Mouse (Mus musculus): Measurements from ENCODE around the gene Thsd4.
A peak's percentile ranks its signal among the peaks of the same experiment; 100 is the strongest.

The Thsd4 gene

DNA sequence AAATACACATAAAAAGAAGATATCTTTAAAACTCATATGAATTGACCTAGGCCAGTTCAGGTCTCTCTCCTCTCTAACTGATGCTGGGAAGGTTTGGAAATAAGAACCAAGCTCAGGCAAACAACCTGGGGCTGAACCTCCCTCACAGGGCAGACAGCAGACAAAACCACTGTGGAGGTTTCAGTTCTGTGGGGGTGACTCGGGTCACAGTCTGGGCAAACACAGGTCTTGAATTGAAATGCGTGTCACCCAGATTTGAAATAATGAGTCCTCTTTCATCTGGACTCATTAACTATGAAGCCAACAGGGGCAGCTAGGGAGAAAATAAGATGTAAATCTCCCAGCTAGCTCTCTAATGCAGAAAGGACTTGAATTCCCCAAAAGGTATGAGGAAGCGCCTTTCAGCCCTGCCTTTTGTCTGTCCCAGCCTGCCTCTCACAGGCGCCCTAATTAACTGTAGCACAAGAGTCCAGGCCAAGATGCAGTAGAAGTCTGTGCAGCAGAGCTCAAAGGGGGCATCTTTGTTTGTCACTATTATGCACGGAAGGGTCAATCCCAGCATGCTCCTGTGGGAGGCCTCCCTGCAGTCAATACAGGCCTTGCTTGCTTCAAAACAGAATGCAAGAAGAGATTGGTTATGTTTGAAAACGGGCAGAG lies 297.7 kb downstream of the Thsd4 start:
- no peak for DNase-seq (ENCODE audit: low read depth, low spot score)

DNA sequence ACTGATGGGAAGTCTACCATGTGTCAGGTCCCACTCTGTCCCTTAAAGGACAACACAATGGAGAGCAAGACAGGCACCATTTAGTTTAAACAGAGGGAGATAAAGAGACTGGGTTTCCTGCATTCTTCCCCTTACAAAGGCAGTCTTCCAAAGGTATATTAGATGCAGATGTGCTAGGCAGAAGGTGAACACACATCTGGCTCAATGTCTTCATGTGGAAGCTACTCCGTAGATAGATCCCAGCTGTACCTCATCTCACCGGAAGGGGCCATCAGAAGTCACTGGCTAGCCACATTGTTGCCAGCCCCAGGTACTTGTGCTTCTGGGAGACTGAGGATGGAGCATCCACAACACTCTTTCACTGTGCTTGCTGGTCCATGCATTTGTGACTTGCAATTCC lies 301.4 kb downstream of the Thsd4 start:
- DNase-seq (ENCODE audit: low read depth, low spot score): no peak

DNA sequence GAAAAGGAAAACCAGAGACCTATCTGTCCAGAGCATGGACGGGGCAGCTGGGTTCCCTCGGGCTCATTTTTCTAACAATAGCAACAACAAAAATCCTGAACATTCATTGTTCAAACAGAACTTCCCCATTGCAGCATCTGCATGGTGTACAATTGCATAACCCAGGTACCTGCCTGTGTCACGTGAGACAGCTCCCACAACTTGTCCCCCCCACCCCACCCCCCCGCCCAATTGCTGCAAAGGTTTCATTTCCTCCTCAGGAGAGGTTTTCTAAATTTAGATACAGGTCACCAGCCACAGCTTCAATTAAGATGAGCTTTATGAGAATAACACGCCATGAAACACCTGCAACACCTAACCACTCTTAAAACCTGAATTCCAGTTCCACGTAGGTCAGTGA lies 303.4 kb downstream of the Thsd4 start:
- DNase-seq (ENCODE audit: low read depth, low spot score): no peak

DNA sequence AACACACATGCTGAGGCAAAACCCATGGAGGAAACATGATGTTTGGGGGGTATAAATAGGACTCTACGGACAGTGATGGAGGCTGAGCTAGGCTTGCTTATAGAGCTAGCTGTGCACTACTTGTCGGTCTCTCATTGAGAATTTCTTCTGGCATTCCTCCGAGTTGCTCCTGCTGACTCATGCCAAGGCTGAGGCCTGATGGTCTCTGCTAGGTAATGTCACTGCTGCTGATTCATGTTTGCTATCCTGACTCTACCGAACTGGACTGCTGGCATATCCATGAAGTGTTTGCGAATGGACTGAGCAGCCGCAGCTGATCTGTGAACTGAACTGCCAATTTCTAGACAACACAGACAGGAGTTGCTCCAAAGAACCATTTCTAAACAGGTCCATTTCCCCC lies 305.8 kb downstream of the Thsd4 start:
- DNase-seq (ENCODE audit: low read depth, low spot score): no peak

DNA sequence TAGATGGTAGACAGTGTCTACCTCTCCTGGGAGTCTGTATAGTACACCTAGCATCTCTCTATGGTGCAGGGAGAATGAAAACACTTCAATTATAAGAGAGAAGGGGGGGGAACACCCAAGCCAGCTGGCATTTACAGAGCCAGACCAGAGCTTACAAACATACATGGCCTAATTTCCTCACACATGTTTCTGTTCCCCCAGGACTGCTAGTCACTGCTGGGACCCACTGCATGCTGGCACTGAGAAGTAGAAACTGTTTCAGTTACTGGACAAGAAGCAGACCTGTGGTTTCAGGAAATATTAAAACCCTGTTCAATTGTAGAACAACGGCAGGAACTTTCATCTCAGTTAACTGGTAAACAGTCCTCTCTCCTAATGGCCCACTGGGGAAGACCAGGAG lies 308.7 kb downstream of the Thsd4 start:
- no peak for DNase-seq (ENCODE audit: low read depth, low spot score)

DNA sequence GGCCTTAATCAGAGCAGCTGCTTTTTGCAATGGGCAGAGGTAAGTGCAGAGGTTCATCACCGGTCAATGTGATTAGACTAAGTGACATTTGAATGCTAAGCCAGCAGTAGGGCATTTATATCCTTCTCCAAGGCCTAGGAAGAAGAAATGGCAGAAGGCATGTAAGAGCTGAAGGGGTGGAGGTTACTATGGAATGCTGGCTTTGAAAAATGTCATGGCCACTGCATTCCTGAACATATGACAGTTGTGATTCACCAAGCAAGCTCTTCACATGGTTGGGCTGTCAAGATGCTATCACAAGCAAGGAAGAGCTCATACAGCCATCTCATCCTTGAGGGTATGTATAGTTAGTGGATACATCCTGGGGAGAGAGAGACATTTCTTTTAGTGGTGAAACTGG lies 313.0 kb downstream of the Thsd4 start:
- no peak for DNase-seq (ENCODE audit: low read depth, low spot score)

DNA sequence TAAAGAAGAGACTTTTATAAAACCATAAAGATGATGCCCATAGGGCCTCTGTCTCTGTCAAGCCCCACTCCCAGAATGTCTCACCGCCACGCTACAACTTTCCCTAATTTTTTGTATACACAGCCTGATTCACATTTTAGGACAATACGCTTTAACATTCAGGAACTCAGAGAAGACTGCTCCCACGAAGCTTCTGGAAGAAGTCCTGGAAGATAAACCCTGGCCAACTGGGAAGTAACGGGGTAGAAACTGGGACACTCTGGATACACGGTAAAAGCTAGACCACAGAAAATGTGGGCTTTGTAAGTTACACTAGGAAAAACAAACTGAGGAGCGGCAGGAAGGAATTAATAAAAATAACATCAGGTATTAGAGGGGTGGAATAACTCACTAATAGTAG lies 318.7 kb downstream of the Thsd4 start:
- DNase-seq (ENCODE audit: low read depth, low spot score): no peak

DNA sequence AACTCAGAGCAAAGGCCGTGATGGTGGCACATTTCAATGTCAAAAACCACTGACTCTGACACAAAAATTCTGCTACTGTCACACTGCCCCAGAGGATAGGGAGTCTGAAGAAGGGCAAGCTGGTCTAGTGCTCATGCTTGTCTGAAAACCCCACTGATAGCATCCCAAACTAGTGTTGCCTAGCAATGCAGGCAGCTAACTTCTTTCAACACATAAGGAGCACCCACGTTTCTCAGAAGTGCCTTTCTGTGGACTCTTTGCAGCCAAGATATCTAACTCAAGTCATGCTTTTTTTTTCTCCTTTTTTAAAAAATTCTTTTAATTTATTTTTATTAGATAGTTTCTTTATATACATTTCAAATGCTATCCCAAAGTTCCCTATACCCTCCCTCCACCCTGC lies 321.4 kb downstream of the Thsd4 start:
- DNase-seq (ENCODE audit: low read depth, low spot score): peak; percentile 45

DNA sequence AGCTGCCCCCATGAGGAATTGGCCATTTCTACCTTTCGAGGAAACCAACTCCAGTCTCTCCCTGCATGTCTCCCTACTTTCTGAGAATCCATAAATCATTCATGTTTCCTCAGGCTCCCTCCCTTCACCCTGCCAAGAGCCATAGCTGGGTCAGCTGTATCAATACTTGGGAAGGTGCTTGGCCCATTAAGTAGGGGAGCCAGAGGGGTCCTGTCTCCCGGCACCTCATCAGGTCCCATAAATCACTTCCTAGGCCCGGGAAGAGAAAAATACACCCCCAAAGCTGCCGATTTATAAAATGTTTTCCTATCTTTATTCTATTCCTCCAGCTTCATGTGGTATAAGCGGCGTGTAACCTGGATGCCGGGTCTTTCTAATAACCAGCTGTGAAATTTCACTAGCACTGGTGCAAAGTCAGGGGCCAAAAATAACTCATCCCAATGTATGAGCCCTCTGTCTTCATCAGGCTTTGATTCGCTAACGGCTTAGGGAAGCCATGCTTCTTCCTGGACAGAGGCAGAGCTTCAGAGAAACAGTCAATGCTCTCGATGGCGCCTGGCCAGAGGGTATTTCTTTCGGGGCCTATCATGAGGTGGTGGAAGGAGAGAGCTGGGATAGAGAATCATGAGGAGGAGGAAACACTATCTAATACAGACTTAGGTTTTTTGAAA lies 323.2 kb downstream of the Thsd4 start:
- DNase-seq (ENCODE audit: low read depth, low spot score): no peak

DNA sequence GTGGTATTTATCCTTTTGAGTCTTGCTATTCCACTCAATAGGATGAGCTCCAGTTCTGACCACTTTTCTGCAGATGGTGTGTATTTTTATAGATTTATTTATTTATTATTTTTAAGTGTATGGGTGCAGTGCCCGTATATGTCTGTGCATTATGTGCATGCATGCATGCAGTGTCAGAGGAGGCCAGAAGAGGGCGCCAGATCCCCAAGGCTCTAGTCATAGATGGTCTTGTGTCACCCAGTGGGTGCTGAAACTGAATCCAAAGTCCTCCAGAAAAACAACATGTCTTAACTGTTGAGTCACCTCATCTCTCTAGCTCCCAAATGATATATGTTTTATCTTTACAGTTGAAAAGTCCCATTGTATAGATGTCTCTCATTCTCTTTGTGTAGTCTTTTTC lies 326.3 kb downstream of the Thsd4 start:
- DNase-seq (ENCODE audit: low read depth, low spot score): no peak

DNA sequence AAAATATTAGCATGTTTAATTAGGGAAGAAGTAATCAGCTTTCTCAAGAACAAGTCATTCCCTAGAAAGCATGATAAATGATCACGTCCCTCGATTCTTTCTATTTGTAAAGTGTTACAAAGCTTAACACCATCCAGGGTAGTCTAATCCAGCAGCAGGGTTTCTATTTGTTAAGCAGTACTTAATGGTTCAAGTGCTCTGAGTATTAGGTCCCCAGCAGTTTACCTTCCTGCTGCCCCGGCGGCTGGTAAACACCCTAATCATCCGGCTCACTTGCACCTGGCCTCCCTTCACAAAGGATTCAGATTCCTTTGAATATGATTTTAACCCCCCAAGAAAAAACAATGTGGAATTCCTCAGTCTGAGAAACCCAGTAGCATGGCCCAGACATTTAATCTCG lies 326.9 kb downstream of the Thsd4 start:
- DNase-seq (ENCODE audit: low read depth, low spot score): no peak

DNA sequence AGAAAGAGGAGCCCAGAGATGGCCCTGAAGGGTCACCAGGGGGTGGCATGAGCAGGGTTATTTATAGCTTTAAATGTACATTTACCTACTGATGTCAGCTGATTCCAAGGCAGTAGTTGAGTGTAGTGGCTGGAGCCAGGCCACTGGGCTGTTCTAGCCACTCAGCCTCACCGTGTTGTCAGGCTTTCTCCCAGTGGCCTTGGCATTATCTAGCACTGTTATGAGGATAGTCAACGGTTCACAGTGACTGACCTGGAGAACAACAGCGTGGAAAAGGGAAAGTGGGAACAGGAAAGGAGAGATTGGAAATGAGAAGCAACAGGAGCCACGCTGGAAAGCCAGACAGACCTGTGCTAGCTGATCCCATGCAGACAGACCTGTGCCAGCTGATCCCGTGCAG lies 329.5 kb downstream of the Thsd4 start:
- DNase-seq (ENCODE audit: low read depth, low spot score): no peak

DNA sequence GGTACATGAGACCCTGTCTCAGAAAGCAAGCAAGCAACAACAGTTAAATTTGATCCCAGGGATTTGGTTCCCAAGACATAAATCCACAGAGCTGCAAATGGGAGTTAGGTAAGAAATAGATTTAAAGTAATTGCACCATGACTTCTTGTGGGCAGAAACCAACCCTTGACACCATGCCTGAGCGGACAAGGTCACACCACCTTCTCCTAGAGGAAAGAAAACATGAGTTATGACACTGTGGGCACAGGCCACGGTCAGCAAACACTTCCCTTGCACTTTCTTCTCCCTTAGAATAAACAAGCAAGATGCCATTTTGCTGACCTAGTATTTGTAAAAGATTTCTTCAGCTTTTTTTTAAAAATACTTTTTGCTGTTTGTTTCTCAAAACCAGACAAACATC lies 334.4 kb downstream of the Thsd4 start:
- DNase-seq (ENCODE audit: low read depth, low spot score): no peak

DNA sequence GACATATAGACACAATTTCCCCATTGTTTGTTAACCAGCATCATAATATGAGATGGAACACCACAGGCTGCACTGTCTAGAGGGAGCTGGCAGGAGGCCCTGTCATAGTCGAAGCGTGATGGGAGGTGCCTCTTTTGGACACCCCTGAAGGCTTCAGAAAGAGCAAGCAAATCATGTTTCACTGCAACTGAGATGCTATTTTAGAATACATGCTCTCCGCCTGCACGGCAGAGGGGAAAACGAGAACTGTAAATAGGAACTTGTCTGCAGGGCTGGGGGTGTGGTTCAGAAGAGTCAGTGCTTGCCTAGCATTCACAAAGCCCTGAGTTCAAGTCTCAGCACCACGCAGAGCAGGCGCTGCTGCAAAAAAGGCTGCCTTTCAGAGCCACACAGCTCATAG lies 334.9 kb downstream of the Thsd4 start:
- DNase-seq (ENCODE audit: low read depth, low spot score): peak; percentile 32

DNA sequence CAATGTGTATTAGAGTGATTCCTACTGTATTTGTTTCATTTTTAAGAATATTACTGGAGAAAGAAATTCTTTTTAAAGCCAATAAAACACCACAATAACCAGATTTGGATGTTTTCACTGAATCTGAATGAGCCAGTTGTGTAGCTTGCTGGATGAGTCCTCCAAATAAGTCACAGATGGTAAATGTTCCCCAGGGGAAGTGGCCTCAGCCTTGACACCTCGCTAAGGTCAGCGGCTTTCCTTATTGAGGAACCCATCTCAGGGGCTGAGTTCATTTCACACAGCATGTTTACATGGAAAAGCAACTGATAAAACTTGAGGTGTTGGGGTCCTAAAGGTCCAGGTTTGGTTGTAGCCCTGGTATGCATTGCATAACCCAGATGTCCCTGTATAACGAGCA lies 337.8 kb downstream of the Thsd4 start:
- DNase-seq (ENCODE audit: low read depth, low spot score): no peak

DNA sequence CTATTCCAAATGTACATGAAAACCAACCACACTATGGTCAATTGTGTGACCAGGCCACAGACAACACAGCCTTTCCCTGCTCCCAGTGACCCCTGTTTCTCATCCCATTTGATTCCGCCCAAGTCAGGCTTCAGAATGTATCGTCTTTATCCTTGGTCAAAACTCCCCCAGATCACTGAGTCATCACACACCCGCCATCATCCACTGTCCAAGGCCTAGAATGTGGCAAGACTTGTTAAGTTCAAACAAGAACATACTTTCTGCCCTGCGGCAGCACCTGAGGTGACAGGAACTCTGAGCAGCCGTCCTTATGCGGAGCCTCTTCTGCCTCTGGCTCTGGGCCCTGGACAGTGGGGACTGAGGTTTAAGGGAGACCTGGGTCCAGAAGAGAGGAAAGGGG lies 339.5 kb downstream of the Thsd4 start:
- no peak for DNase-seq (ENCODE audit: low read depth, low spot score)

DNA sequence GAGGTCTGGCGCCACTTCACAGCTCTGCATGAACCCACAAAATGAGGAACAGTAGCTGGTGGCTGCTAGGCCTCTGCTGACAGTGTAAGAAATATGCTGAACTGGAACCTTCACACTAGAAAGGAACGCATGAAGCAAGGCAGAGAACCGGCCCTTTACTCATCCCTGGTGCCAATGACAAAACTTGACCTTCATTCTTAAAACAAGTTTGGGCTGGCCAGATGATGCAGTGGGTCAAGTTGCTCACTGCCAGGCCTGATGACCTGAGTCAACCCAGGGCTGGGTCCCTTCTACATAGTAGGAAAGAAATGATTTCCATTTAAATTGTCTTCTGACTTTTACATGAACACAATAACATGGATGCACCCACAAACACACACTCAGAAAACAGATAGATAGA lies 340.9 kb downstream of the Thsd4 start:
- no peak for DNase-seq (ENCODE audit: low read depth, low spot score)

DNA sequence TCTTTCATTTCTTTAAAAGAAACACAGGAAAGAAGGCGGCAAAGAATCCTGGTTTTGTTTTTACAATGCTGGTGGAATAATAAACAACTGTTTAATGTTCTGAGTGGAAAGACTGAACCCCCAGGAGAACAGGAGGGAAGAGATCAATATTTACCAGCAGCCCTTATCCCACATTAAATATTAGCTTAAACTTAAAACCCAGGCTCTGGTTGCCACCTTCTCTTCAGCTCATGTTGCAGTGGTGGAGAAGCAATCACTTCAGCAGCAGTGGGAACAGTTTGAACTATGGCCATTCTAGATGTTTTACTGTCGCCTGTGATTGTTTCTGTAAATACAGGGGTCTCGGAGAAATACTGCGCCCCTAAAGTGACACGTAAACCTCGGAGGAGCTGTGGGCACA lies 341.7 kb downstream of the Thsd4 start:
- DNase-seq (ENCODE audit: low read depth, low spot score): no peak

DNA sequence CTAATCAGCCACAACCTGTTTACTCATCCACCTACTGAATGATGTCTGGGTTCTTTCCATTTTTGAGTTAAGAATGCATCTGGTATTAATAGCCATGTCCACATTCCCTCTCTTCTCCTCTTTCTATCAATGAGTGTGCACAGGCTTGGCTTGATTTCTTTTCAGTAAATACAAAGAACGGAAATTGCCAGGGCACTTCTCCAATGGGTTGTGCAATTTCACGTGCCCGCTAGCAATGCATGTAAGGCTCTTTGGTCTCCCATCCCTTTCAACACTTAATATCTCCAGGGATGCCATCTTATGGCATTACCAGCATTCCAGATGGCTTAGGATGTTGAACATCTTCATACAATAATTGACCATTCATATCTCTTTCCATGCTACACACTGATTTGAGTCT lies 345.5 kb downstream of the Thsd4 start:
- DNase-seq (ENCODE audit: low read depth, low spot score): no peak

DNA sequence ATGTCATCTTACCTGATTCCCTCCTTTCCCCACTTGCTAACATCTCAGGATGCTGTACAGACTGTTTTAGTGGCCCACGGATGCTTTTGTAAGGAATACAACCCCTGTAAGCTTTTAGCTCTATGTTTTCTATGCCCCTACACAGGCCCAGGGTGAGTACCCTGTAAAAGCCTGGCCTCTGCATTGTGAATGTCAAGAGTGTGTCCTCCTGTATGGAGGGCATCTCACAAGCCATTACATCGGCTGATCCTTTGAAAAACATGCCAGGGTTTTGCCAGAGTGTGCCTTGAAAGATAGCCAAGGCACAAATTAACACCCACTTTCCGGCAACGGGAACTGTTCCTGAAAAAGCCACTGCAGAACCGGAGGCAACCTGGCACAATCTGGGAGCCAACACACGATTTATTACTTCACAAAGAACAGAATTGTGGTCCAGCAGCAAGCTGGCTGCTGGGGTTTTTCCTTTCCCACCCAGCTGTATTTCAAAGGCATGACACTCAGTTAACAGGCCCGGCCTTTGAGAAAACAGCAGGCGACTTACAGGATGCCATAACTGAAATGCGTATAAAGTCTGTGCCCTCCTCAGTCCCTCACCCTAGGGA lies 349.3 kb downstream of the Thsd4 start:
- DNase-seq (ENCODE audit: low read depth, low spot score): peak; percentile 35

DNA sequence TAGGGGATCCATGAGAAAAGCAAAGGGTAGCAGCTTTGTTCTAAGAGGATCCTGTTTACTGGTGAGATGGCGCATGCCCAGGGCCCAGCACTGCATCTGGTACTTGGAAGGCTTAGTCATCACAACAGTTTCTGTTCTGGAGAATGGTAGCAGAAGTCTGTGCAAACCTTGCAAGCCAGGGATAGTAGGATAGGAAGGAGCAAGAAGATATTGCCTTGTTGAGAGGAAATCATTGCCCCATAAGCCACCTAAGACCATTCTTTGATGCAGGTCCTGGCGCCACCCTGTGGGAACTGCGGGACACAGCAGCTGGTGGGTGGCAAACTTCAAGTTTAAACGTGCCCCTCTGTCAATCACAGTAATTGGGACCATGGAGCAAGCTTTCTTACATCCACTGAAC lies 354.9 kb downstream of the Thsd4 start:
- DNase-seq (ENCODE audit: low read depth, low spot score): peak; percentile 27

DNA sequence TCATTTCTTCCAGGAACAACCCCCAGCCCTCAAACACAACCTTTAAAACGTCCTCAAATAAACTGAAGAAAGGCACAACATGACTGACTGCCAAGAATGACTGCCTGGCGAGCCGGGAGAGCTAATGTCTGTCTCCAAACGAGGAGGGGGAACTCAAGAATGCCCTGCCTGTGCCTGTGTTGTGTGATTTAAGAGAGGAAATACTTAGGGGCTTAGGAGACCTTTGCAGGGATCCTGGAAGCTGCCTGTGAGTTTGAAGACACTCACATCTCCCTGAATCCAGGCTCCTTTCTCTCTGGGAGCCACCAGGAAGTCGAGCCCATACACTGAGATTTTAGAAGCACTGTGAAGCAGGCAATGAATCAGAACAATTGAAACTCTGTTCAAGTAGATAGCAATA lies 361.0 kb downstream of the Thsd4 start:
- no peak for DNase-seq (ENCODE audit: low read depth, low spot score)

DNA sequence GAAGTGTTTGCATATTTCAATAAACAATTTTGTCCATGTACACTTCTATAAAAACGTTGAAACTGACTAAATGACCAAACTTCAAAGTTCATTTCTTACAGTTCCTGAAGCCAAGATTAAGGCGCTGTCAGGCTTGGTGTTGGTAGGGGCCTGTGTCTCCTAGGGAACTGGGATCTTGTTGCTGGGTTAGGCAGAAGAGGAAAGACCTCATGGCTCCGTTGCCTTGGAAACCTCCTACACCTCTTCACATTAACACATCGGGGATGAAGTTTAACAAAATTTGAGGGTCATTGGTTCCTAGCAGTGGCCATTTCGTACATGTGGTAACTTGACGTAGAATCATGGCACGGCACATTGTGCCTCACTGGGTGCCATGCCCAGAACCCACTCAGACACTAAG lies 361.7 kb downstream of the Thsd4 start:
- DNase-seq (ENCODE audit: low read depth, low spot score): no peak

Data from telencephalon, adult 2 months (tissue).